Mouse (Mus musculus) thymus, postnatal 4 days (tissue): ENCODE data around the gene Spsb1.

Experiments
- DNase-seq: peaks from one replicate; pipeline ENCODE4 v3.0.0; 2021

Gene Spsb1

DNA sequence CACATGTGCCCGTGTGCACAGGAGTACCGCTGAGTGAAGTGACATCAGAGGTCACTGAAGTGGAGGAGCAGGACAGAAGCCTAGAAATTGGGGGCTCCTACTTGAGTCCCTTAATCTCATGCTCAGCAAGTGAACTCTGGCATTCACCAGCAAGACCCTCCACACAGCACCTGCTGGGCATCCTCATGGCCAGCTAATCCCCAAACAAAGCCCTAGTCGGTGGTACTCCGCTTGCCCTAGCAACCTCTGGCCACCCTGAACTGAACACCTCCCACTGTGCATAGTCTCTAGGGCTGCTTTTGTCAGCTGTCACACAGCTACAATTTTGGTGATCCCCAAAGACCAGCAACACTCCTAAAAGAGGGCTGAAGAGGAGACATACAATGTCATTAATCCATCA is 44.3 kb downstream of the Spsb1 start:
- no peak for DNase-seq

- DNase-seq, result no peak
These were observed 45.3 kb downstream of the Spsb1 start for GRCm38 (mm10) chr4:149909551-149909950.

DNA sequence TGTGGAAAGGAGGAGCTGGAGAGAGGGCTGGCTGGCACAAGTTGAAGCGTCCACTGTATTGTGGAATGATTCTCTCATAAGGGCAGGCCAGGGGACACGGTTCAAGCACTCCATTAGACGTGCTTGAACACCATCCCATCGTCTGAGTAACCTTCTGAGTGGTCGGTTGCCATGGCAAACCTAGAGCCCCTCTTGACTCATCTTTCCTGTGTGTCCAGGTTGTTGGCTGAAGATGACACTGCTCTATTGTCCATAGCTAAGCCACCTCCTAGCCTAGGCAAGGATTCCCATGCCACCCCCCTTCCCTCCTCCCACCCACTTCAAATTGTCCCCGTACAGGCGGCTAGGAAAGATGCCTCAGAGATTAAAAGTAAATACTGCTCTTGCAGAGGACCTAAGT is 45.9 kb downstream of the Spsb1 start:
- no peak for DNase-seq

- DNase-seq, result no peak
These were observed 47.2 kb downstream of the Spsb1 start for GRCm38 (mm10) chr4:149907656-149908055.

GRCm38 (mm10) chr4:149906921-149907320 is 47.9 kb downstream of the Spsb1 start:
- DNase-seq, result no peak

GRCm38 (mm10) chr4:149905302-149905974 is 49.4 kb downstream of the Spsb1 start:
- DNase-seq, result no peak

DNA sequence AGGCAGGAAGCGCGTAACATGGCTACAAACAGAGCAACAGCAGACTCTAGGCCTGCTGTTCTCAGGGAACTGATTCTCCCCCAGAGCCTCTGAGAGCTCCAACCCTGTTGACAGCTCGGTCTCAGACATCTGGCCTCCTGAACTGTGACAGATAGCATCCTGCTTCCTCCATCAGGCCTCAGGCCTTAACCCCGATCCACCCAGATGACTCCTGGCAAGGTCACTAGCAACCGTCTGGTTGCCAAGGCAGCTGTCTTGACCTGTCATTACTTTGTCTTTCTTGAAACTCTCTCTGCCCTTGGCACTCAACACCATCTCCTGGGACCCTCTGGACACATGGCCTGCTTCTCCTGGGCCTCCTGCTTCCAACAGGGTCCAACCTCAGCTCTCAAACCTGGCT is 51.8 kb downstream of the Spsb1 start:
- DNase-seq, result no peak

GRCm38 (mm10) chr4:149901349-149901782 is 53.5 kb downstream of the Spsb1 start:
- no peak for DNase-seq

- no peak for DNase-seq
These were observed 57.1 kb downstream of the Spsb1 start for GRCm38 (mm10) chr4:149897661-149898260.

- DNase-seq, result no peak
These were observed 58.8 kb downstream of the Spsb1 start for GRCm38 (mm10) chr4:149896024-149896538.

DNA sequence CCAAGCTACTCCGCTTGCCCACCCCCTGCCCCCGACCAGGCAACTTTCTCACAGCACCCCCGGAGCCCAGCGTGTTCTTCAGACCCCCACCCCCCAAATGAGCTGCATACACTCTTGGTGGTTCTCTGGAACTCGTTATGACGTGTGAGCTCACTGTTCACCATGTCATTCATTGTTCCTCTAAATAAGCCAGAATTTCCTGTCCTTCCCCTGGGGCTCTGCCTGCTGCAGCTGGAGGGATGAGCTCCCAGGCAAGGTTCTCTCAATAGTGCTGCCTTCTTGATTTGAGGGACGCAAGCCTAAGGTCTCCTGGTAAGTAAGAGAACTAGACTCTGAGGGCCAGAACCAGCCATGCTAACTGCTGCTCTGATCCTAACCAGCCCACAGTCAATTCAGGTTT is 59.6 kb downstream of the Spsb1 start:
- DNase-seq, result no peak

GRCm38 (mm10) chr4:149894300-149894699 is 60.5 kb downstream of the Spsb1 start:
- no peak for DNase-seq

GRCm38 (mm10) chr4:149893611-149894151 is 61.2 kb downstream of the Spsb1 start:
- DNase-seq, result no peak

- DNase-seq, result no peak
These were observed 63.5 kb downstream of the Spsb1 start for GRCm38 (mm10) chr4:149891172-149891960.

GRCm38 (mm10) chr4:149890551-149890950 is 64.3 kb downstream of the Spsb1 start:
- no peak for DNase-seq

DNA sequence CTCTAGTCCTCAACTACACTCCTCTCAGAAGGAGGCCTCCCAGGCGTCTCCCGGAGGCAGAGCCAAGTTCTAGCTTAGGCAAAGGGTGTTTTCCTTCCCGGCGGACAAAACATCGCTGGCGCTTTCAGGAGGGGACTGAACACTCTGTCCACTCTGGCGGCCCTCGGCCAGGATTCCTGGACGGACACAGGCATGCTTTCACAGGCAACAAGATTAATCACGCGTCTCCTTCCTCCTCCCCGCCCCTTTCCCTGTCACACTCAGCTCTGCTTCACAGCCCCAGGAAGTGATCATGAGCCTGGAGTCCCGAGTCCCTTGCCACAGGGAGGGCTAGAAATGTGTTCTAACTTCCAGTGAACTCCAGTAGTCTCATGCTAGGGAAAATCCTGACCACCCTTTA is 65.0 kb downstream of the Spsb1 start:
- peak; percentile 47 for DNase-seq

GRCm38 (mm10) chr4:149888736-149889470 is 65.9 kb downstream of the Spsb1 start:
- DNase-seq, result no peak

DNA sequence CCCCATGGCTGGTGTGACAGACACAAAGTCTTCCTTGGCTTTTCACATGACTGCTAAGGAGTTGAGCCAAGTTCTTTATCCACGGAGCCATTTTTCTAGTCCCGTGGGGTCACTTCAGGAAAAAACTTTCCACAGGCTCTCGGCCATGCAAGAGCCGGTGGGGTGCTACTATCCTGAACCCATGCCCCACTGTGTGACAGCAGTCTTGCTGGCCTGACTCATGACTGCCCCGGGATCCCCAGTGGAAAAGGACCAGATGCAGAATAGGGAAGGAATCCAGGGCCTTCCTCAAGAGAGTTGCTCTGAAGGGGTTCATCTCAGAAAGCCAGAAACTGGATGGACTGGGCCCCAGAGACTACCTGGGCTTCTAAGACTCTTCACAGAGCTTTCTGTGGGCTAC is 66.7 kb downstream of the Spsb1 start:
- no peak for DNase-seq

GRCm38 (mm10) chr4:149886298-149887271 is 68.3 kb downstream of the Spsb1 start:
- no peak for DNase-seq

DNA sequence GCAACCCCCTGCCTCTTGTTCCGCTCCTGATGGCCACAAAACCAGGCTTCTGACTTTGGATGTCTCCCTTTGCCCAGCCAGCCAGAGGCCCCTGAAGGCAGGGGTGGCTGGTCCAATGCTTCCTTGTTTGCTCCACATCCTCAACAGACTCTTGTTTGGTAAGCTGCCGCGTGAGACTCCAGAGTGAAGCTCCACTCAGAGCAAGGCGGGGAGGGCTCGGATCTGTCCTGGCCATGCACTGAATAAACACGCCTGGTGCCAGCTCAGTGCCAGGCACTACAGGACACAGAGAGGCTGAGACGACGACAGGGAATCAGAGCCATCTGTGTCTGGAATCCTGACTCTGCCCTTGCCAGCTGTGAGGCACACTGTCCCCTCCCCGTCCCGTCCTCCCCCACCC is 70.9 kb downstream of the Spsb1 start:
- no peak for DNase-seq

DNA sequence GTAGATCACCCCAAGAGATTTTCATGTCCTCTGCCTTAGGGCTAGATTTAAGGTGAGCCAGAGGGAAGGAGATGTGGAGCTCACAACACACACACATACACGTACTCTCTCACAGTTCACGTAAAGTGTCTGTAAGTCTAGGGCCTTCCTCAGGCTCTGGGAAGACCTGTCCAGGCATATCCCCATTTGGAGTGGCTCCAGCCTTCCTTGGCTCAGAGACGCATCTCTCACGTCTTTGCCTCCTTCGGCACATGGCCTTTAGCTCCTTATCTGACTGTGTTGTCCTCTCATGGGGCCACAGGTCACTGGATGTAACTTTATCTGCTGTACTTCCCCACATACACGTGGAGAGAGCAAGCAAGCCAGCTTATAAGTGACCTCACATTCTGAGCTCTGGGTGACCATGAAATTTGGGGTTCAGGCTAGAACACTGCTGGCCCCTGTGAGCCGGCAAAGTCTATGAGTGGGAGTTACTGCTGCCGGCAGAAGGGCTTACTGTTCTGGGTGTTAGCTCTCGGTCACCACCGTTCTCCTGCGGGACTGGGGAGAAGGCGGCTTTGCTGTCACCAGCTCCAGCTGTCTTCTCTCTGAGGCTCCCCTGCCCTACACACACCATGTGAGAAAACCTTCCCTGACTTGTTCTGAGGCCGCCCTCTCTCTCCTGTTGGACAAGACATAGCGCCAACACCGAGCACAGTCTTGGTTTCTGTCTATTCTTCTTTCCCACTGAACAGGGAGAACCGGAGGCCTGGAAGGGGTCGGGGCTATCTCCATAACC is 72.5 kb downstream of the Spsb1 start:
- DNase-seq, result no peak
